Mouse (Mus musculus): ENCODE results near the gene Ntm.

Ntm gene

GRCm38 (mm10) chr9:29396101-29396500 lies 566.8 kb downstream of the Ntm start:
- no peak for DNase-seq

- no peak for DNase-seq
Measured at GRCm38 (mm10) chr9:29393136-29393535, 569.8 kb downstream of the Ntm start.

GRCm38 (mm10) chr9:29390796-29391517 lies 572.0 kb downstream of the Ntm start:
- peak; percentile 60 for DNase-seq

GRCm38 (mm10) chr9:29389224-29389623 lies 573.7 kb downstream of the Ntm start:
- no peak for DNase-seq

GRCm38 (mm10) chr9:29387136-29387535 lies 575.8 kb downstream of the Ntm start:
- no peak for DNase-seq

- no peak for DNase-seq
Measured at GRCm38 (mm10) chr9:29377172-29378002, 585.6 kb downstream of the Ntm start.

GRCm38 (mm10) chr9:29371341-29371740 lies 591.6 kb downstream of the Ntm start:
- DNase-seq = no peak

- no peak for DNase-seq
Measured at GRCm38 (mm10) chr9:29369621-29370020, 593.3 kb downstream of the Ntm start.

- no peak for DNase-seq
Measured at GRCm38 (mm10) chr9:29368291-29368690, 594.6 kb downstream of the Ntm start.

GRCm38 (mm10) chr9:29357796-29358195 lies 605.1 kb downstream of the Ntm start:
- DNase-seq = no peak

- DNase-seq = no peak
Measured at GRCm38 (mm10) chr9:29342303-29342702, 620.6 kb downstream of the Ntm start.

GRCm38 (mm10) chr9:29341292-29341691 lies 621.6 kb downstream of the Ntm start:
- DNase-seq = no peak

GRCm38 (mm10) chr9:29335671-29336070 lies 627.3 kb downstream of the Ntm start:
- DNase-seq = no peak

- no peak for DNase-seq
Measured at GRCm38 (mm10) chr9:29332296-29333090, 630.4 kb downstream of the Ntm start.

- no peak for DNase-seq
Measured at GRCm38 (mm10) chr9:29330486-29330885, 632.5 kb downstream of the Ntm start.

GRCm38 (mm10) chr9:29326283-29326682 lies 636.7 kb downstream of the Ntm start:
- no peak for DNase-seq

GRCm38 (mm10) chr9:29325137-29325536 lies 637.8 kb downstream of the Ntm start:
- no peak for DNase-seq

GRCm38 (mm10) chr9:29319197-29319596 lies 643.7 kb downstream of the Ntm start:
- no peak for DNase-seq

- DNase-seq = no peak
Measured at GRCm38 (mm10) chr9:29318676-29319162, 644.2 kb downstream of the Ntm start.

- DNase-seq = no peak
Measured at GRCm38 (mm10) chr9:29317623-29318022, 645.3 kb downstream of the Ntm start.

GRCm38 (mm10) chr9:29315842-29316241 lies 647.1 kb downstream of the Ntm start:
- no peak for DNase-seq

- DNase-seq = no peak
Measured at GRCm38 (mm10) chr9:29306961-29307360, 656.0 kb downstream of the Ntm start.

- no peak for DNase-seq
Measured at GRCm38 (mm10) chr9:29298340-29298739, 664.6 kb downstream of the Ntm start.

All from right cerebral cortex, postnatal 4 days (tissue).